Mouse (Mus musculus) embryonic facial prominence, embryonic 10.5 days (tissue): ENCODE measurements around the gene Teddm2. TPM values are rescaled to one million over a fixed set of nuclear protein-coding genes. Genes with fewer than 3 reads are reported as not detected.

Source experiments
- DNase-seq: peaks from one replicate; pipeline ENCODE4 v3.0.0-alpha.2; 2017; ENCODE audit warnings: low spot score
- H3K27ac ChIP-seq: fragments of 300-500 bp; sonication (generic); replicated peaks from 2 replicates; pipeline ENCODE4 v1.5.1; 2016; ENCODE audit warnings: mild to moderate bottlenecking
- H3K27me3 ChIP-seq: fragments of 300-500 bp; sonication (generic); replicated peaks from 2 replicates; pipeline ENCODE4 v1.6.1; 2016; ENCODE audit warnings: low read depth, mild to moderate bottlenecking; ENCODE audit not compliant: poor library complexity, severe bottlenecking
- H3K36me3 ChIP-seq: fragments of 300-500 bp; sonication (generic); replicated peaks from 2 replicates; pipeline ENCODE4 v1.6.1; 2016; ENCODE audit warnings: mild to moderate bottlenecking, moderate library complexity
- H3K4me1 ChIP-seq: fragments of 300-500 bp; sonication (generic); 2 replicates; pipeline ENCODE4 v1.6.1; 2016
- H3K4me3 ChIP-seq: fragments of 300-500 bp; sonication (generic); 2 replicates; pipeline ENCODE4 v1.5.1; 2016; ENCODE audit warnings: mild to moderate bottlenecking, moderate library complexity
- H3K9me3 ChIP-seq: fragments of 300-500 bp; sonication (generic); 2 replicates; pipeline ENCODE4 v1.6.1; 2016; ENCODE audit warnings: mild to moderate bottlenecking
- WGBS: fragments of 180-500 bp; shearing (Covaris S2); methylation state at CpG from one replicate; pipeline ENCODE4 v1.1.7; 2016; 5-methylcytosine and 5-hydroxymethylcytosine counted together
- polyA plus RNA-seq: library from polyadenylated mRNA; unstranded; fragments of >200 nt; fragmentation: Nextera tagmentation; extraction: Ambion mirVana; gene quantifications from 2 replicates; pipeline ENCODE4 v1.2.1, GENCODE M21; 2016

The Teddm2 gene
- polyA plus RNA-seq, 1 experiment from 2014 or later: 0.45 TPM

GRCm38 (mm10) chr1:153918521-153919206 is 18.6 kb upstream of the Teddm2 start:
- Histone ChIP-seq H3K4me1 (peaks cover 9% of the 10 kb centered on the region), H3K9me3 (no peaks in the 10 kb centered on the region), H3K27ac (no peak overlapping the region), H3K36me3 (no peaks in the 10 kb centered on the region), H3K27me3 (no peaks in the 10 kb centered on the region), H3K4me3 (no peak overlapping the region)
- WGBS: 91% methylated on average over 3 of the region's 3 CpGs
- no peak for DNase-seq

GRCm38 (mm10) chr1:153913869-153914268 is 13.8 kb upstream of the Teddm2 start:
- Histone ChIP-seq H3K36me3 (peaks cover 27% of the 10 kb centered on the region), H3K9me3 (no peaks in the 10 kb centered on the region), H3K27me3 (no peaks in the 10 kb centered on the region), H3K4me3 (no peak overlapping the region), H3K4me1 (no peaks in the 10 kb centered on the region), H3K27ac (no peak overlapping the region)
- 85% methylated on average over 3 of the region's 3 CpGs for WGBS
- no peak for DNase-seq

- Histone ChIP-seq H3K9me3 (no peaks in the 10 kb centered on the region), H3K4me3 (no peak overlapping the region), H3K4me1 (no peaks in the 10 kb centered on the region), H3K27me3 (no peaks in the 10 kb centered on the region), H3K27ac (no peak overlapping the region), H3K36me3 (peaks cover 52% of the 10 kb centered on the region)
- DNase-seq: no peak
- WGBS: 86% methylated on average over 6 of the region's 6 CpGs
Measured at GRCm38 (mm10) chr1:153911276-153911795, 11.3 kb upstream of the Teddm2 start.

GRCm38 (mm10) chr1:153910423-153910822 is 10.4 kb upstream of the Teddm2 start:
- H3K36me3 ChIP-seq: peaks cover 61% of the 10 kb centered on the region
- WGBS: 91% methylated on average over 5 of the region's 5 CpGs
- H3K27ac ChIP-seq: no peak overlapping the region
- no peak overlapping the region for H3K4me3 ChIP-seq
- no peaks in the 10 kb centered on the region for H3K27me3 ChIP-seq
- no peaks in the 10 kb centered on the region for H3K4me1 ChIP-seq
- H3K9me3 ChIP-seq: no peaks in the 10 kb centered on the region
- DNase-seq: no peak

- H3K4me3 ChIP-seq: no peak overlapping the region
- 92% methylated on average over 9 of the region's 9 CpGs for WGBS
- H3K36me3 ChIP-seq: peaks cover 66% of the 10 kb centered on the region
- H3K27me3 ChIP-seq: no peaks in the 10 kb centered on the region
- no peaks in the 10 kb centered on the region for H3K4me1 ChIP-seq
- no peak for DNase-seq
- no peak overlapping the region for H3K27ac ChIP-seq
- no peaks in the 10 kb centered on the region for H3K9me3 ChIP-seq
Measured at GRCm38 (mm10) chr1:153909963-153910291, 9.9 kb upstream of the Teddm2 start.

- 94% methylated on average over 10 of the region's 10 CpGs for WGBS
- Histone ChIP-seq H3K9me3 (no peaks in the 10 kb centered on the region), H3K4me3 (no peak overlapping the region), H3K36me3 (peaks cover 71% of the 10 kb centered on the region), H3K4me1 (no peaks in the 10 kb centered on the region), H3K27ac (no peak overlapping the region), H3K27me3 (no peaks in the 10 kb centered on the region)
- DNase-seq: no peak
Measured at GRCm38 (mm10) chr1:153909213-153909962, 9.4 kb upstream of the Teddm2 start.

GRCm38 (mm10) chr1:153908741-153909140 is 8.7 kb upstream of the Teddm2 start:
- H3K36me3 ChIP-seq: peaks cover 78% of the 10 kb centered on the region
- WGBS: 93% methylated on average over 4 of the region's 4 CpGs

GRCm38 (mm10) chr1:153908208-153908607 is 8.2 kb upstream of the Teddm2 start:
- H3K36me3 ChIP-seq: peaks cover 83% of the 10 kb centered on the region
- no peak for DNase-seq
- H3K27ac ChIP-seq: no peak overlapping the region
- H3K4me1 ChIP-seq: peaks cover 4% of the 10 kb centered on the region; the same call in 1 of the 2 replicates
- H3K27me3 ChIP-seq: no peaks in the 10 kb centered on the region
- WGBS: 87% methylated on average over 6 of the region's 6 CpGs
- no peaks in the 10 kb centered on the region for H3K9me3 ChIP-seq
- H3K4me3 ChIP-seq: no peak overlapping the region

More at GRCm38 (mm10) chr1:153908741-153909140, 8.7 kb upstream of the Teddm2 start:
- DNase-seq: no peak
- Histone ChIP-seq H3K4me1 (no peaks in the 10 kb centered on the region), H3K27ac (no peak overlapping the region), H3K9me3 (no peaks in the 10 kb centered on the region), H3K4me3 (no peak overlapping the region), H3K27me3 (no peaks in the 10 kb centered on the region)

- H3K27ac ChIP-seq: no peak overlapping the region
- H3K4me1 ChIP-seq: peaks cover 27% of the 10 kb centered on the region
- no peak overlapping the region for H3K4me3 ChIP-seq
- H3K27me3 ChIP-seq: no peaks in the 10 kb centered on the region
- peaks cover 84% of the 10 kb centered on the region for H3K36me3 ChIP-seq
- no peaks in the 10 kb centered on the region for H3K9me3 ChIP-seq
- no peak for DNase-seq
- WGBS: 96% methylated on average over 3 of the region's 3 CpGs
Measured at GRCm38 (mm10) chr1:153905884-153906283, 5.9 kb upstream of the Teddm2 start.

- no peak overlapping the region for H3K27ac ChIP-seq
- peaks cover 67% of the 10 kb centered on the region for H3K36me3 ChIP-seq
- no peaks in the 10 kb centered on the region for H3K9me3 ChIP-seq
- DNase-seq: no peak
- no peak overlapping the region for H3K4me3 ChIP-seq
- H3K27me3 ChIP-seq: no peaks in the 10 kb centered on the region
- peaks cover 33% of the 10 kb centered on the region for H3K4me1 ChIP-seq
- WGBS: 94% methylated on average over 14 of the region's 14 CpGs
Measured at GRCm38 (mm10) chr1:153904236-153904635, 4.2 kb upstream of the Teddm2 start.

GRCm38 (mm10) chr1:153903006-153903405 is 3.0 kb upstream of the Teddm2 start:
- no peak overlapping the region for H3K27ac ChIP-seq
- no peaks in the 10 kb centered on the region for H3K27me3 ChIP-seq
- H3K4me3 ChIP-seq: peak overlapping the region; percentile 18; the same call in 1 of the 2 replicates
- 69% methylated on average over 13 of the region's 13 CpGs for WGBS
- no peaks in the 10 kb centered on the region for H3K9me3 ChIP-seq
- H3K4me1 ChIP-seq: peaks cover 40% of the 10 kb centered on the region
- H3K36me3 ChIP-seq: peaks cover 55% of the 10 kb centered on the region
- DNase-seq: no peak

GRCm38 (mm10) chr1:153900860-153901730 is 1.1 kb upstream of the Teddm2 start:
- Histone ChIP-seq H3K4me1 (peaks cover 40% of the 10 kb centered on the region), H3K27ac (peak overlapping the region; percentile 97), H3K4me3 (peak overlapping the region; percentile 88), H3K9me3 (no peaks in the 10 kb centered on the region), H3K27me3 (no peaks in the 10 kb centered on the region), H3K36me3 (peaks cover 36% of the 10 kb centered on the region)
- DNase-seq: peak; percentile 61
- WGBS: 3% methylated on average over 25 of the region's 25 CpGs
